Mouse (Mus musculus) CD4-positive helper T cell, adult 2 months (primary cell): ENCODE results near the gene Erg28.

Source experiments
- DNase-seq: peaks from one replicate; pipeline ENCODE4 v3.0.0-alpha.2; 2012; ENCODE audit warnings: low read depth, missing footprints, low spot score

The Erg28 gene

DNA sequence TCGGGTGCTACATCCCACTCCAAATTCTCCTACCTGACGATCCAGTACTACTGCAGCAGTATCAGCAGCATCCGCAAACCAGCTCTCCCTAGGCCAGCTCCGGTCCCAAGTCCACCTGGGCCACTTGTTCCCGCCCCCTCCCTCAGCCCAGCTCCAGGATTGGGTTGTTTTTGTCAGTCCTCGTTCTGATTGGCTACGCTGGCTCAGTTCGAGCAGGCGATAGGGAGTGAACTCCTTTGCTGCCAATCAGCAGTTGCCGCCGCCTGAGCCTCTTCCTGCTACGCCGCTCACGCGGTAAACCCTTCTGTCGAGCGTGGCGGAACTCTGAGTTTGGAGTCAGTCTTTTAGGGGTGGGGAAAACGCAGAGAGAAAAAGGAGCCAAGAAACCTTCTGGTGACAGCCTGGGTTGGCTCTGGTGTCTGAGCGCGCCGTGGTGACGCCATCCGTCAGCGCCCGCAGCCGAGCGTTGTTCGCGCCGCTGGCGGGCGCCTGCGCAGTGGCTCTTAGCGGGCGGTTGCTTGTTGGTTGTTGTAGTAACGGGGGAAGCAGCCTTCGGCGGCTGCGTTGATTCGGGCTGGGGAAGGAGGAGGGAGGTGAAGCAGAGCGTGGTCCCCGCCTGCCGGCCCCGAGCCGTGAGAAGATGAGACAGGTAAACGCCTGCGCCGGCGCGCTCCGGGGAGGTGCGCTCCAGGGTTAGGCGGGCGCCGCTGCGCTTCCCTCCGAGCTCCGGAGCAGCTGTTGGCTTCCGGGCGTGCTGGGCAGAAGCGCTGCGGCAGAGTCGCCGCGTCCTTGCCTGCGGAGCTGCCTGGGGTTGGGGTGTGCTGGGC, at the start of gene Erg28, which contains the start of gene Ttll5:
TSS of gene Erg28 (minus strand) at position 113 of the 827 bp plus-strand sequence.
TSS of gene Ttll5 (plus strand) at position 222 of the 827 bp plus-strand sequence.
- peak; percentile 98 for DNase-seq

DNA sequence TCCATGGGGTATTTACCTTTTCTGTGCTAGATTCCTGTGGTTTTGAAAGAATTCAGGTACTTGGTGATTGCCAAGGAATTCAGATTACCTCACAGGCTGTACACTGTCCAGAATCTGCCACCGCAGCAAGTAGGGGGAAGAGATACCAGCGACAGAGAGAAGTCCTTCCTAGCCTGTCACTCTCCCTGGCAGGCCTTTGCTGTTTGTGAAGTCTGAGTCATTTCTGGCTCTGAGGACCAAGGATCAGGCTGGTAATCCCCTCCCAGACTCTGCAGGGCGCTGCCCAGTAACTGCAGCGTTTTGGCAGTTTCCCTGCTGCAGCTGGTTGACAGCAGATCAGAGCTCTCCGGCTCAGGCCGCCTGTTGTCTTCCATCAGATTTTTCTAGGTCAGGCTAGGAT, 45.1 kb upstream of the Erg28 start:
- DNase-seq, result no peak

DNA sequence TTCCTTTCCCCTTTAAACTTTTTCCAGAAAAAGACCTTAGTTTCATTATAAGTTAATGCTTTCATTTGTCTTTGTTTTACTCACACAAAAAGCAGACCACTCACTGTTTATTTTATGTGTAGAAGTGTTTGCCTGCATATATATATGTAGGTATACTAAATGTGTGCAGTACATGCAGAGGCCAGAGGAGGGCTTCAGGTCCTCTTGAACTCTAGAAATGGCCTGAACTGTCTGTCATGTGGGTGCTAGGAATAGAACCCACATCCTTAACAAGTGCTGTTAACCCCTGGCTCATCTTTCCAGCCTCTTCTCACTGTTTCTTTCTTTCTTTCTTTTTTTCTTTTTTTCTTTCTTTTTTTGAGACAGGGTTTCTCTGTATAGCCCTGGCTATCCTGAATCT, 42.8 kb upstream of the Erg28 start:
- peak; percentile 19 for DNase-seq

DNA sequence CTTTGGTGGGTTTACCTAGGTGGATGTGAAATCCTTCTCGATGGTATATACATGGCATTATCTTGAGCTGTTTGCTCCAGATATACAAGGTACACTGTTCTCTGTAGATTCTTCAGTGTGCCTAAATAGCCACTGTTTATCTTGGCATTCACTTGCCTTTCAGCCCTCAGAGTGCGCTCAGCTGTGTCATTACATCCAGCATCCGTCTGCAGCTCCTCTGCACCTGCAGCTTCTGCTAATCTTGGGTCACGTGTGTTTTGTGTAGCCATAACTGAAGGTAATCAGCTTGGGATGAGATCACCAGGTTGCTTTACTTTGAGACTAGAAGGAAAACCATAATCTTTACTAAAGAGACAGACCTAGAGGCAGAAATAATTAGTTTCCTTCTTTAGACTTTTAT, 42.3 kb upstream of the Erg28 start:
- DNase-seq, result no peak

DNA sequence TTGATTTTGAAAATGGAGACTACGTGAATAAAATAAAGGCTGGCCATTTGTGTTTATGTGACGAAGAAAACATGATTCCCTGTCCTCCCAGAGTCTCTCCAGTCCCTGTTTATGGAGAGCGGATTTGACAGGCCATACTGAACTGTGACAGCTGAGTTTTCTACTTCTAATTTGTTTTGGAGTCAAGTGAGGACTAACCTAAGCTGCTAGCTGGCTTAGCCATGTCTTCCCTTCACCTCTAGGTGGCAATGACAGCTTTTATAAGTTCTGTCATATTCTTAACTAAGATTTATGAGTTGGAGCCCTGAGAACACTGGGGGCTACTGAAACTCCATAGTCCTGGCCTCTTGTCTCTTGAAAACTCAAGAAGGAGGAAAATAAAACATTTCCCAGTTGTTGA, 41.2 kb upstream of the Erg28 start:
- DNase-seq, result peak; percentile 18

DNA sequence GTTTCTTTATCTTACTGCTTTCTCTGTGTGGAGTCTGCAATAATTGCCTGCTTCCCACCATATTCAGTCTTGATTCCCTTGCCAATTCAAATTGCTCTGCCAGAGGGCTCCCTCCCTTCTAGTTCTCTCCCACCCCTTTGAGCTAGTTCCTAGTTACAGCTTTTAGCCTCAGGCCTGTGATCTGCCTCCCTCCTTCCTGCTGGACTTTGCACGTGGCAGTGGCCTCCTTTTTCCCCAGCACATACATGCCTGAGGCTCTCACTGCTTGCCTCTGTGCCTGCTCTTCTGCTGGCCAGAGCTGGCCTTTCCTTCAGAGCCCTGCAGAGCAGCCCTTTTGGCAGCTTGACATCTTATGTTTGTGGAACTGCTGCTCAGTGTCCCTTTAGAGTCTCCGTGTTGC, 38.2 kb upstream of the Erg28 start:
- DNase-seq, result no peak

DNA sequence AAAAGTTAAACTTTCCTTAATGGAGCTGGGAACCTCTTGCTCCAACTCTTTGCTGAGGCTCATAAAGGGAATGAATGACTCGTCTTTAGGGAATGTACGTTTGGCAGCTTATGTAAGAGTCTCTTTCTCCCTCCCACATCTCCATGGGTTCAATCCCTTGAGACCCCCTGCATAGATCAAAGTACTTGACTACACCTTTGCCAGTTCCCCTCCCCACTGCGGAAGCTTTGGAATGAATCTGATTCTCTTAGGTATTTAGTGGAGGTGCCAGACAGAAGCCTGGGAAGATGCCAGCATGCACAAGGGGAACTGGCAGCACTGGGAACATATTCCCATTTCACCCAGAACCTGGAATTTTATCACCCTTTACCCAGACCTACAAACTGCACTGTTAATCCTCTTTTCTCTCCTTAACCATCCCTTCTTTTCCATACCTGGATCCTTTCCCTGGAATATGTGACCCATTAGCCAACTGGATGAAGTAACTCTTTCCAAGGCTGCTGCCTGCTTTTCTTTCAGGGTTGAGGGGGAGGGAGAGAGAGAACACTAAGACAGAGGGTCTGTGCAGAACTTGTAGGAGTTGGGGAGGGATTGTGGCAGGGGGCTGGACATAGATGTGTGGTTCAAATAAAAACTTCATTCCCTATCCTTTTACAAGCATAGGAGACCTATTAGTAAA, 35.3 kb upstream of the Erg28 start:
- DNase-seq, result no peak

DNA sequence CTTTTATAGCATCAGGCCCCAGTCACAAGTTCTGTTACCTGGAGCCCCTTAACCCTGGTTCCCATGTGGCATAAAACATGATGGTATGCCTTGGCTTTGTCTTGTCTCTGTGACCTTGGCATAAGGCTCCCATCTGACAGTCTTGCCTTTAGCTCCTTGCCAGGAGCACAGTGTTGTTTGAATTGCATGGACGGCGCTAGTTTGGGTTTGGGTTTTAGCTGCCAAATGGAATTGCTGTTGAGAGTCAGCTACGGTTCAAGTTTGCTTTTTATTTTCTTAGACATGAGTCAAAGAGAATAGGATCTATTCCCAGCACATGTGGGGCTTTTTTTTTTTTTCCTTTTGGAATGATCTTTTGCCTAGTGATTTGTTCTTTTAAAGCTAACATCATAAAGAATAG, 34.8 kb upstream of the Erg28 start:
- no peak for DNase-seq

DNA sequence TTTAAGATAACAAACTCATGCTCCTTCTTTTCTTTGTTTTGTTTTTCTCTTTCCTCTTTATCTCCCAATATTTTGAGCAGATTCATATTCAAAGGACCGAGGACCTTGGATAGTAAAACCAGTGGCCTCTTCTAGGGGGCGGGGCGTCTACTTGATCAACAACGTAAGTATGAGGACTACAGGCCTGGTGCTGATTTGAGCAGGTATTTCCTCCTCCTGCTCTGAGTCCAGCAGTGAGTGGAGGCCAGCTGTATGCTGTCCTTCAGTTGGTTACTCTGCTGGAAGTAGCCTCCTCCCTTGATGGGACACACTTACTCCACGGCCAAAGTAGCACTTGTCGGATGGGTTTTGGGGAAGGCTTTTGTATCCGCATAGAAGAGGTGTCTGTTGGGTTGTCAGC, 33.0 kb upstream of the Erg28 start:
- no peak for DNase-seq

DNA sequence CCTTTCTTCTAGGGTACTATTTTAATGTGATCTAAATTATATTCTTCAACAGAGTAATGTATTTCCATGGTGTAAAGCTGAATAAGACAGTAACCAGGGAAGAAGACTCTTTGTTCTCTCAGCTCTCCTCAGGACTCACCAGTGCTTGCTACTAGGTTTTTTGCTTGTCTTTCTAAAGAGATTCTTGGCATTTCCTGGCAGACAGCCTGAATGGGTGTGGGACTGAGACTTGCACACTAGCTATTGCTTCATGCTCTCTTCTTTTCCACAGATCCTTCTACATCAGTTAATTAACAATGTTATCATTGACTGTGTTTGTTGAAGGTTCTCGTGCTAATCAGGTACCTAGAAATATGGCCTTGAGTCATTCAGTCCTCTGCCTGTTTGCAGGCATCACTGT, 29.9 kb upstream of the Erg28 start:
- no peak for DNase-seq

DNA sequence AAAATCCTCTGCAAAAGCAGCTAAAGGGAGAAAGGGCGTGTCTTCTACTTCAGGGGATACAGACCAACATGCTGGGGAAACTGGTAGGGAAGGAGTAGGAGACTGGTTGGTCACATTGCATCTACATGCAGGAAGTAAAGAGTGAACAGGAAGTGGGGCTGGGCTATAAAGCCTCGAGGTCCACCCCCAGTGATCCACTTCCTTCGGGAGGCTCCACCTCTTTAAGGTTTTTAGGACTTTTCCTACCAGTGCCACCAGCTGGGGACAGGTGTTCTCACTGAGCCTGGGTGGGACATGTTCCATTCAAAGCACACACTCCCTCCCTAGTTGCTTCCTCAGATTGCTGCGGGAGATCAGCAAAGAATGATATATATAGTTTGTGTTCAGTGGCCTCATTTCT, 29.5 kb upstream of the Erg28 start:
- DNase-seq, result no peak

DNA sequence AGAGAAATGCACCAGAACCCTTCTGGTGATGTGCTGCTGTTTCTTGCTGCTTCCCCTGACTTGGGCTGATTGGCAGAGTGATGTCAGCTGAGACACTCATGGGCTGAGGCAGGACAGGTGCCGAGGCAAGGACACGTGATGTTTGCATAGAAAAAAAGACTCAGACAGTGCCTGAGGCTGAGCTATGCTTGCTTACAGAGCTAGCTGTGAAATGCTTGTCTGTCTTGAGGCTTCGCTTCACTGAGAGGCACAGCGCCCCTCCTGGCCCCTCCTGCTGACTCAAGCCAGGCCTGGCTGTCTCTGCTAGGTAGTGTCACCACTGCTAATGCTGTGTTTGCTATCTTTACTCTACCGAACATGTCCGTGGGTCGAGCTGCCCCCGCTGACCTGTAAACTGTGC, 26.3 kb upstream of the Erg28 start:
- DNase-seq, result no peak

DNA sequence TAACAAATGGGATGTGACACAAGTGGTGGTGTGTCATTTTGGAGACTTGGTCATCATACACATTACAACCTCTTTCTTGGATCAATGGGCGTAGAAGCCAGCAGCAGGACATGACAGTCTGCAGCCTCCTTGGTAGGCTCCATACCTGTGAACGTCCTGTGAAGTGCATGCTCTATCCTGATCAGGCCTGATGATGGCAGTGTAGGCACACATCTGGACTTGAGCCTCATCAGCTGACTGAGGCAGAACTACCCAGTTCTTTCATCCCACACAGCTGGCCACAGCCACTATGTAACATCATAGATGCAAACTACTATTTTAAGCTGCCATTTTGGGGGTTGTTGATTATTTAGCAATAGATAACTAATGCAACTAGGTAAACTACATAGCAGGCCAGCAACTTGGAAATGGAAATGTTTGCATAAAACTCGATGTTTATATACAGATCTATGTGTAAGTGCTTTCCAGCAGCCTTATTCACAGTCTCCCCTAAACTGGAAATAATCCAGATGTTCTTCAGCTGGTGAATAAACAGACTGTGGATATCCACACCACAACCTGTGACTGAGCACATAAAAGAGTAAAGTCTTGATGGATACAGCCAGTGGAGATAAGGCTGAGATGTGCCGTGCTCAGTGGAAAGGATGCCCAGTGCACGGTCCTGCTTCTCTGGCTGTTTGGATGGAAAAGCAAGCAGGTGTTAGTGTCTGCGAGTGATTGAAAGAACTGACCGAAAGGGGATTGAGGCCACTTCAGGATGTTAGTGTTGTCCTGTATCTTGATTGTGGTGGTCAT, 24.0 kb upstream of the Erg28 start:
- peak; percentile 39 for DNase-seq

DNA sequence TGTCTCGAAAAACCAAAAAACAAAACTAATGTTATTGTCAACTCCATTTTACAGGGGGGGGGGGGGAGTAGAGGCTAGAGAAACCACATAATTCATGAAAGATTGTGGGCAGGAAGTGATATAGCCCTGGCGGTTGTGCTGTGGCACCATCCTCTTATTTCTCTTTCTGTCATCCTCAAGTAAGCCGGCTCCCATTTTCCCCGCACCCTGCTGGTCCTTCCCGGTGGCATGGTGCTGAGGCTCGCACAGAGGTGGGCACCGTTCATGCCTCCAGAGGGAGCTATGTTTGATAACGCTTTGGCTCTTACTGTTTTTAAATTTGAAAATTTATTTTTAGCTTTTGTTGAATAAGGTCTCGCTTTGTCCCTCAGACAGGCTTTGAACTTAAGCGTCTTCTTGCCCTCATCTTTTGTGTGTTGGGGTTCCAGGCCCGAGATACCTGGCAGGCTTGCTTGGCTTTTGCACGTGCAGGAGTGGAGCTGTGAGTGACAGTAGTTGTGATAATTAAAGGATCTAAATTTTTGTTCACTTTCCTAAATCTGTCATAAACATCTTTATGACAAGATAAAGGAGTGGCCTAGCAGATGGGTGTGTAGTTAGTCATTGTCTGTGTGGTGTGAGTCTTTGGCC, 15.1 kb upstream of the Erg28 start:
- DNase-seq, result peak; percentile 35

DNA sequence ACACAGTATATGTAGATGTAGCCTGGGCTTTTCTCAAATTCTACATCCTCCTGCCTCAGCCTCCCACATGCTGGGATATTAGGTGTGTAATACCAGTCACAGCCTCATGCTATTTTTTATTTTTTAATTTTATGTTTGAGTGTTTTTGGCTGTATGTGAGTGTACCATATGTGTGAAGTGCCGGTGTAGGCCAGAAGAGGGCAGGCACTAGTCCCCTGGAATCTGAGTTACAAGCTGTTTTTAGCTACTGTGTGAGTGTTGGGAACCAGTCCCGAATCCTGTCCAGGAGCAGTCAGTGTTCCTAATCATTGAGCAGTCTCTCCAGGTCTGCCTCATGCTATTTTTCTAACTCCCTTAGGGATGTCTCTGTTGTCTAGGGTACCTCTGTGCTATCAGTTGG, 13.4 kb upstream of the Erg28 start:
- DNase-seq, result no peak

DNA sequence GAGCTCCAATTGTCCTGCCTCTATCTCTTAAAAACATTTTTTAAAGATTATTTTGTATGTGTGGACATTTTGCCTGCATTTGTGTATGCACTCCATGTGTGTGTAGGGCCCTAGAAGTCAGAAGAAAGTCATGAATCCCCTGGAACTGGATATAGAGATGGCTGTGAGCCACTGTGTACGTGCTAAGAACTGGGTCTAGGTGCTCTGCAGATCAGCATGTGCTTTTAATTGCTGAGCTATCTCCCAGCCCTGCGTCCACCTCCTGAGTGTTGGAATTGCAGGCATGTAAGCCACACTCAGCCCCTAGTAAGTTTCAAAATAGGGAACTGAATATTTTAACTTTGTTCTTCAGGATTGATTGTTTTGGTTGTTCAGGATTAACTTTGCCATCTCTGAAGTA, 10.2 kb upstream of the Erg28 start:
- no peak for DNase-seq

DNA sequence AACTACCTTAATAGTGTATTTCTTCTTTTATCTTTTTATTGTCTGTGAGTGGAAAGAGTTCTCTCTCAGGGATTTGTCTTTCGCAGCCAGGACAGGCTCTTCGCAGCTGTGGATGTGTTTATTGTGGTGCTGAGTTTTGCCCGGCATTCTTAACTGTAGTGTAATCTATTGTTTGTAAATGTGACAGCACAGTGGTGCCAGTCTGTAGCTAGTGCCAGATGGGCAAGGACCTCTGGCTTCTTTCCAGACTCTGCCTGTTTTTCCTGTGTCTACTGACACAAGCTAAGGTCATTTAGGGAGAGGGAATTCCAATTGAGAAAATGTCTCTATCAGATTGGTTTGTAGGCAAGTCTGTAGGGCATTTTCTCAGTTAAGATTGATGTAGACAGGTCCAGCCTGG, 6.3 kb upstream of the Erg28 start:
- no peak for DNase-seq

DNA sequence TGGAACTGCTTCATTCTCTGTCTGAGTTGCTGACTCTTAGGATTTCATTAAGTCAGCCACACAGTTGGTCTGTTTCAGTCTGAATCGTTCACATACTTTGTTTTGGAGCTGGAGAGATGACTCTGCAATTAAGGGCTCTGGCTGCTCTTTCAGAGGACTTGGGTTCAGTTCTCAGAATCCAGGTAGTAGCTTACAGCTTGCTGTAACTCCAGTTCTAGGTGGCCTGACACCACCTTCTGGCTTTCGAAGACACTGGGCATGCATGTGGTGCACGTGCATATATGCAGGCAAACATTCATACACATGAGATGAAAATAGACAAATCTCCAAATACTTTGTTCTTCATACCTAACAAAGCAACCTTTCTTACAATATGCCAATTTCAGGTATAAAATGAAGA, 5.5 kb upstream of the Erg28 start:
- DNase-seq, result no peak

DNA sequence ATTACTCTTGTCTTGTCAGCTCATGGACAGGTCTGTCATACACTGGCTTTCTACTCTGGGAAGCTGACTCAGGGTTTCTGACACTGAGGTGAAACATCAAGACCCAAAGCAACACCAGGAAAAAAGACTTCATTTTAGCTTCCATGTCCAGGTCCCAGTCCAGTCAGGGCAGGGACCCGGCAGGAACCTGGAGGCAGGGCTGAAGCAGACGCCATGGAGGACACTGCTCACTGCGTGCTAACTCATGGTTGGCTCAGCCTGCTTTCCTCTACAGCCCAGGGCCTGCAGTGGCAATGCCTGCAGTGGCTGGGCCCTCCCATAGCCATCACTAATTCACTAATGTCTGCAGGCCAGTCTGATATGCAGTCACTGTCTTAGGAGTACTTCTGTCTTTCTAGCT, 4.5 kb upstream of the Erg28 start:
- no peak for DNase-seq

DNA sequence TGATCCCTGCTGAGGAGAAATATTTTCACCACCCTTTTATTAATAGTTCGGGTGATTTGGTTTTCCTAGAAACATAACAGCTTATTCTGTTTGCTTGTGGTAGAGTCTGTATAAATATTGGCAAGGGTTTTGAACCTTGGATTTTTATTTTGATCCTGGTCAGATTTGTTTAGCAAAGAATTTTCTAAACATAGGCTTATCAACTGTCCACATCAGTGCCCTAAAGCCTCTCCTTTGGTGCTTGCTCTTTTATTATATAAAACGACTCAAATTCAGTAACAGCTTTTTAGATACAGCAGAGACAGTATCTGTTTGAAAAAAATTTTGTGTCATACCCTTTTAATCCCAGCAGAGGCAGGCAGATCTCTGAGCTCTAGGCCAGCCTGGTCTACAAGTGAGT, 1.5 kb upstream of the Erg28 start:
- no peak for DNase-seq

DNA sequence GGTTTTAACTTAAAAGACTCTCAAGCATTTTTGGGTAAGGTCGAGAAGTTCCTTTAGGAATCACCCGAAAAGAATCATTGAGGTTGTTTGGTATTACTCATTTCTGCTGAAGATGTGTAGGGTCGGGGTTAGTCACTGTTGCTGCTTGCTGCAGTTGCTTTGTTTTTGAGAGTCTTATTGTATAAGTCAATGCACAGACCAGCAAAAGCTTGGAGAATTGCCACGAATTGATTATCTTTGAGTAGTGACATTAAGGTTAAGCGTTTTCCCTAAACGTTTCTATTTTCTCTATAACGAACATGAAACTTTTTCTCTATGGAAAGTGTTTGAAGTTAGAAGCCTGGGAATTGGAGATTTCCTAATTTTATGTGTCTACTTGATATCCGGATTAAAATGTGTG, 1.0 kb upstream of the Erg28 start:
- DNase-seq, result no peak

DNA sequence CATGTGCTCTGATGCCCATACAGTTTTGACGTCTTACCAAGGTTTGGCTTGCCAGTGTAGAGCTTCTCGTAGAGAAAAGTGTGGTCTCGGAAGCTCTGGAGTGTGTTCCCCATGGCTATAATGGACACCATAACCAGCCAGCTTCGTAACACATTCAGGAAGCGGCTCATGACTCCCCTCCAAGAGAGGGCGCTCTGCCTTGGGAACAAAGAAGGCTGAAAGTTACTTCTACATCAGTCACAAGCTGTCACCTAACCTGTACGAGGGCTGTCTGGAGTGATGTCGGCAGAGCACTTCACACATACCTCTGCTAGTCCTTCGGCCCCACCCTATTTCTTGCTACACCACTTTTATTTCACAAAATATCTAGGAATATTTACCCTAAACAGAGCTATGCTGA, 2.3 kb downstream of the Erg28 start:
- no peak for DNase-seq
